Mouse (Mus musculus): ENCODE measurements around the gene Rps12-ps3.

The Rps12-ps3 gene

DNA sequence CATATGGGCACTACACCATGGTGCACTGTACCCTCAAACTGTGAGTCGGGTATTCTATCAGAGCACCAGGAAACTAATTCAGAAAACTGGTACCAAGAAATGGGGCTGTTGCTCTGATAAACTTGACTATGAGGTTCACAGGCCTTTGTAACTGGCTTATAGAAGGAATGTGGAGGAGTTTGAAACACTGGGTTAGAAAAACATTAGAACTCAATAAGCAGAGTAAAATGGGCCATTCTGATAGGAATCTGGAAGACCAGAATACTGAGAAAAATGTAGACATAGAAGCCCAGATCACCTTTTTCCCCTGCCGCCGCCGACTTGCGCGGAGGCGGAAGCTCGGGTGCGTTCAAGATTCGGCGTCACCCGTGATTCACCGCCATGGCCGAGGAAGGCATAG is at the start of gene Rps12-ps3:
Rps12-ps3 (plus strand) TSS at position 301 of the 400 bp plus-strand sequence.
- DNase-seq = no peak

DNA sequence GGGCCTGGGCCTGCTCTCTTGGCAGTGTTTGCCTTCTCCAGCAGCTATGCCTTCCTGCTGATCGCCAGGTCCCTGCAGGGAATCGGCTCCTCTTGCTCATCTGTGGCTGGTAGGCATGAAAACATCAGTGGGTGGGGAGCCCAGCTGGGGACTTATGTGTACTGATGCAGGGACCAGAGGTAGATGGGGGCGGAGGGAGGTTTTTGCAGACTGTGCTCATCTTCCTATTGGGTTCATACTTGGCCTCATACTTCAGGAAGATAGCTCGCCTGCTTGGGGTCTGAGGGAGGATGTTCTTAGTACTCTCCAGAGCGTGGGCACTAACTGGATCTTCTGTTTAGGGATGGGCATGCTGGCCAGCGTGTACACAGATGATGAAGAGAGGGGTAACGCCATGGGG is 48.9 kb upstream of the Rps12-ps3 start:
- no peak for DNase-seq

- no peak for DNase-seq
These were observed 45.7 kb upstream of the Rps12-ps3 start for GRCm38 (mm10) chr19:59276354-59276753.

GRCm38 (mm10) chr19:59280841-59281240 is 41.2 kb upstream of the Rps12-ps3 start:
- DNase-seq = no peak

DNA sequence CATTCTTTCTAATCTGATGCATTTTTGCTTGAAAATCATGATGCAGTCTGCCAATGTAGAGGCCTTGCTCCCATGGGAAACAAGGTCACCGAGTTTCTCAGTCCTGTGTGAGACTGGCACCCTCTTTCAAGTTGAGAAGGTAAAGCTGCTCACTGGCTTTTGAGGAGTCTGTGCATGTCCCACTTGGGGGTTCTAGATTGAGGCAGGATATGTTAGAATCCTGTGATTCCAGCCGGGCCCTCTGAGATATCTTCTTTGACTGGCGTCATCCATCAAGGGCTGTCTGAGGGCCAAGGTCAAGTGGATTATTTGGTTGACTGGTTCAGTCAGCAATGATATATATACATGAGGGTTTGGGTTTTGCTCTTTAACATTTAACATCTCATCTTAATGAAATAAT is 40.1 kb upstream of the Rps12-ps3 start:
- no peak for DNase-seq

- no peak for DNase-seq
These were observed 33.0 kb upstream of the Rps12-ps3 start for GRCm38 (mm10) chr19:59289042-59289441.

GRCm38 (mm10) chr19:59289811-59290210 is 32.3 kb upstream of the Rps12-ps3 start:
- no peak for DNase-seq

- no peak for DNase-seq
These were observed 29.8 kb upstream of the Rps12-ps3 start for GRCm38 (mm10) chr19:59292183-59292839.

DNA sequence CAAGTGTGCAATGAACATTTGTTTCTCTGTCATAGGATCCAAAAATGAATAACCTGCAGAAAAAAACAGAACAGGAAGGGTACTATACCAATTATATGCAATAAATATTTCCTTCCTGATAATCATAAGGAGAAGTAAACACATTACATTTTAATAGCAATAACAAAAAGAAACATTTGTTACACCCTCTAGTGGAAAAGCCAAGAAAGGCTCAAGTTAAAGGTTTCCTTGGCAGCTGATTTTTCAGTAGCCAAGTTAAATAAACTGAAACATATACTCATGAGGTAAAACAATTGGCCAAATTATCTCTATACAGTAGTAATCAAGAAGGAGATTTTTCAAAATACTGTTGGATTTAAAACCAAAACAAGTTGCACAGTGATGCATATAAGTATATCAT is 6.8 kb upstream of the Rps12-ps3 start:
- no peak for DNase-seq

GRCm38 (mm10) chr19:59316571-59316970 is 5.5 kb upstream of the Rps12-ps3 start:
- DNase-seq = no peak

DNA sequence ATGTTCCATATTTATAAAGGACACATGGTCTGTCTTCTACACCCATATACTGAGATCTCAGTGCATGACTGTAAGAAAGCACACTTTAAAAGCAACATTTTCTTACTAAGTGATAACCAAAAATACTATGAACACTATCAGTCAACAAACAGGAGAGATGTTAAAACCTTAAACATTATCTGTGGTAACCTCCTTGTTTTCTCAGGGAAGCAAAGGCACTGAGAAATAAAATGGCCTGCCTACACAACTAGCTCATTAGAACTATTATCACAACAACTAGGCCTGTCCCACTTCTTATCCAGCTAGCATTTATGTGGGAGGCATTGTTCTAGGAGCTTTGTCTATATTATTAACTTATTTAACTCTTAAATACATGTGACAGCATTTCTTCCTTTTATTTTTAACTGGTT is 8.7 kb downstream of the Rps12-ps3 start:
- no peak for DNase-seq

DNA sequence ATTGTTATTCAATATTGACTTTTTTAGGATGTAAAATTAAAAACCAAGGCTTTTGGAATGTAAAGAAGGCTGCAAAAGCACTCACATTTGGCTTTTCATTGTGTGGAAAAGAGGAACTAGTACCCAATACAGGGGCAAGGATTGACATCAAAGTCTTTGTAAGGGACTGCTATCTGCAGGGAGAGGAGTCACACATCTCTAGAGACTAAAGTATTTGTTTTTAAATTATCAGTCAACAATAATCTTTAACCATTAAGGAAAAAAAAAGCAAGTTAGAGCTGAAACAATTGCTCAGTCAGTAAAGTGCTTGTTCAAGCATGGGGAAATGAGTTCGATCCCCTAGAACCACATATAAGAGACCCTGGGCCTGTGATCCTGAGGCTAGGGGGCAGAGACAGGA is 14.6 kb downstream of the Rps12-ps3 start:
- no peak for DNase-seq

DNA sequence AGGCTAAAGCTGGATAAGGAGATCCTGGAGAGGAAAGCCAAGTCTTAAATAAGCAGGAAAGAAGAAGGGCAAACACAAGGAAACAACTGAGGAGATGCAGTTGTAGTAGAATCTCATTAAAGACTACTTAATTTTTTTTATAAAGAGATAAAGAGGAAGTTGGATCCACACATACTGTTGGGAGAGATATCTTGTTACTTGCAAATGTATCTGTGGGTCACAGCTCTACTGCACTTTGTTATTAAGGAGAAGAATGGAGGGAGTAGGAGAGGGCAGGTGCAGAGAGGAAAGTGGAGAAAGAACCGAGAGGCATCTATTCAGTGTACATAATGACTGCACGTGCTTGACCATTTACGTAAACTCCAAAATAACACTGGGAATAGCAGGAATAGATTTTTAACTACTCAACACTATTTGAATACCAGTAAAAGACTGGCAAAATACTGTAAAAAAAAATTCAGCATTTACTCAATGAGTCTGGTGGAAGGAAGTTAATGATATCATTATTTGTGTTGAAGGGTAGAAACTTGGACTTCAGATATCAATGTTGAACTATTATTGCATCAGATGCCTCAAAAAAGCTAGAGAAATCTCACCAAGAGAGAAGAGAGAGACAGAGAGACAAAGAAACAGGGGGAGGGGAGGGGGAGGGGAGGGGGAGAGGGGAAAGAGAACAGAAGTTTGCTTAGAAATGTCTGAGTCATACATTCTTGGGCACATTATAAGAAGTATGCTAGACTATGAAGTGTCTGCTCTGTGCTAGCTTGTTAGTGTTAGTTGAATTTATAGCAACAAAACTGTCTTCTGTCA is 16.0 kb downstream of the Rps12-ps3 start:
- no peak for DNase-seq

GRCm38 (mm10) chr19:59339908-59340307 is 17.8 kb downstream of the Rps12-ps3 start:
- no peak for DNase-seq

GRCm38 (mm10) chr19:59342964-59343363 is 20.9 kb downstream of the Rps12-ps3 start:
- no peak for DNase-seq

DNA sequence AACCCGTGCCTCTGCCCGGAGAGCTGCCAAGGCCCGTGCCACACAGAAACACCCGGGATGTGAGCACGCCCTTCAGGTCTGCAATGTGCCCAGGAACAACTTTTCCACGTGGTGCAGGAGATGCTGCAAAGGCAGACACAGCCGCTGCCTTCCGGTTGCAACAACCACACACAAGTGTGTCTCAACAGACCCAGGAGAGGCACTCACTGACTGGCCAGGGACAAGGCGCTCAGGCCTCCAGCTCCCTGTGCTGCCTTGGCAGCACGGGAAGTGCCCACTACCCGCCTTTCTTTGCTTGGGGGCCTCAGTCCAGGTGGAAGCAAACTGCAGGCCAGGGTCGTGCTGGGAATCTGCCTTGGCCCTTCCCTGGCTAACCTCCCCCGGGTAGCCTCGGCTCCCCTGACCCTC is 22.2 kb downstream of the Rps12-ps3 start:
- DNase-seq = peak; percentile 60 to 67

DNA sequence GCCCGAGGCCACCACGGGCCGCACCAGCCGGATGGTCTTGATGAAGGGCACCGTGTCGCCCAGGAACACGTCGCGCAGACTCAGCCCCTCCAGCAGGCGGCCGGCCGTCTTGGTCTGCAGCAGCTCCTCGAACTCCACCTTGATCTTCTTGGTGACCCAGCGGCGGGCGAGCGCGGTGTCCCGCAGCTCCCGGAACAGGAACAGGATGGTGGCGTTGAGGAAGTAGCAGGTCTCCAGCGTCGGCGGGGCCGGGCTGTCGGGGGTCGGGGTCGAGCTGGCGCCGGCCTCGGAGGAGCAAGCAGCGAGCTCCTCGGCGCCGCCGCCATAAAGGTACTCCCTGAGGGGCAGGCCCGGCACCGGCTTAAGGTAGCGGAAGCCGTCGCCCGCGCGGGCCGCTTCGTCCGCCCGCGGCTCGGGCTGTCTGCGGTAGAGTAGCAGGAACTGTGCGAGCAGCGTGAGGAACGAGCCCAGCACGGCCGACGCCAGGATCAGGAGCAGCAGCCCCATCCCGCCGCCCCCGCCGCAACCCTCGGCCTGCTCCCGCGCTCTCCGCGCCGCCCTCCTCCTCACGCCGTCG is 23.1 kb downstream of the Rps12-ps3 start:
- peak; percentile 74 to 76 for DNase-seq

GRCm38 (mm10) chr19:59345658-59346283 is 23.7 kb downstream of the Rps12-ps3 start, which contains the start of gene Pdzd8:
TSS of gene Pdzd8 (minus strand) at chr19:59345780.
- DNase-seq = peak; percentile 93 to 96

- no peak for DNase-seq
These were observed 24.2 kb downstream of the Rps12-ps3 start for GRCm38 (mm10) chr19:59346325-59346724.

DNA sequence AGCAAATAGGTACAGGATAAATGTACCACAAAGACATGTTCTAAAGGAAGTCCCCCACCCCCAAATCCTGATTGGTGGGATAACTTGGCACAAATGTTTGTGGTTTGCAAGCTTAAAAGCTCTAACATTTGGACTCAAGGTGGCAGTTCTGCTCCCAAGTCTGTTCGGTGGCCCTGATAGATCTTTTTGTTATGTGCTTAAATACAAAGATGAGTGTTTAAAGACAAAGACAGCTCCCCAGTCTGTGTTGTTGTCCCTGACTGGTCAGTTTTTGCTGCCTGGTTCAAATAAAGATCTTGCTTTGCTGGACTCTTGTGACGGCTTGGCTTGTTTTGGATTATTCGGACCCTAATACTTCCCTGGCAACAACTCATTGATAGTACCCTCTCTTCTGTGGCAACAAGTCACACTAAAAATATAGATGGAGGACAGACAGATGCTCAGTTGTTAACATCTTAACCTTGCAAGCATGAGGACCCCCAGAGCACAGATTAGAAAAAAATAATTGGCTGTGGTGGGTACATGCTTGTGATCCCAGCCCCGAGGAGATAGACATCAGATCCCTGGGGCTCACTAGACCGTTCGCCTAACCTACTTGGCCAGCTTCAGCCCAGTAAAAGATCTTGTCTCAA is 27.4 kb downstream of the Rps12-ps3 start:
- no peak for DNase-seq

DNA sequence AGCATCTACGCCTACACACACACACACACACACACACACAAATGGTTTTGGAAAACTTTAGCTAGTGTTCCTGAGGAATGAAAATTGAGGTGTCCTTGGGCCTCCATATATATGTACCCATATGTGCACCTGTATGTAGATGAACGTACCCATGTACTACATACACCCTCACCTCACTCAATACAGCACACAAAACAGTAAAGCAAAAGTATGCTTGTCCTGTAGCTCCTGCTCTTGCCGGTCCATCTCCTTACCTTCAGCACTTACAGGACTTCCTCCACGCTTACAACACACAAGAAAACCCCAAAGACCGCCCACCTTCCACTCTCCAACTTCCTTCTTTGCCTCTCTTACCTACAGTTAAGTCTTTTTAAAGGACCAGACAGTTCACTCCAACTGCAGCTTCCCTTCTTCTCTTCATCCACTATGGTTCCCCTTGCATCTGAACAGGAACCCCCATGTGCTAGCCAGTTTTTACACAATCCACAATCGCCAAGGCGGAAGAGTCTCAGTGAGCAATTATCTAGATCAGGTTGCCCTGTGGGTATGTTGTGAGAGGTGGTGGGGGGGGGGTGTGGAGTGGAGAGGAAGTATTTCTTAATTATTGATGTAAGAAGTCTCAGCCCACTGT is 28.3 kb downstream of the Rps12-ps3 start:
- peak; percentile 22 to 37 for DNase-seq

GRCm38 (mm10) chr19:59351151-59351889 is 29.2 kb downstream of the Rps12-ps3 start:
- no peak for DNase-seq
